Mouse (Mus musculus): ENCODE data around the gene Tshz2. TPM values are rescaled to one million over a fixed set of nuclear protein-coding genes. Genes with fewer than 3 reads are reported as not detected.

Gene Tshz2
- polyA plus RNA-seq, 1 experiment, result not detected

DNA sequence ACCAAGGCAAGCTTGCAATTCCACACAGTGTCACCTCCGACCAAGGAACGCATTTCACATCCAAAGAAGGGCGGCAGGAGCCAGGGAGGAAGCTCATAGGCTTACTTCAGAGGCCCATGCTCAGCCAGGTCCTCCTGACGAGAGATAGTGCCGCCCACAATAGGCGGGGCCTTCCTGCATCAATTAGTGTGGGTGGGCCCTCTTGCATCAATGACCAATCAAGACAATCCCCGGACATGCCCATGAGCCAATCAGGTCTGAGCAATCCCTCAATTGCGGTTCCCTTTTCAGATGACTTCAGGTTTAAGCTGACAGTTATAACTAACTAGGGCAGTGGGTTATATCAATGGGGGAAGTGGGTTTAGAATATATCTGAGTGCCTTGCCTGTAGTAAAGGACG is 120.6 kb downstream of the Tshz2 start:
- Histone ChIP-seq H3K79me3 (ENCODE audit: low read depth) (no peaks in the 10 kb centered on the region), H3K79me2 (ENCODE audit: control insufficient read depth, insufficient read depth) (no peaks in the 10 kb centered on the region), H3K27me3 (ENCODE audit: control insufficient read depth, insufficient read depth, insufficient read length) (no peaks in the 10 kb centered on the region), H3ac (ENCODE audit: control insufficient read depth, insufficient read length, low read depth) (no peak overlapping the region), H3K36me3 (ENCODE audit: control insufficient read depth, insufficient read depth) (no peaks in the 10 kb centered on the region), H3K4me3 (ENCODE audit: insufficient read depth, poor library complexity, severe bottlenecking) (no peak overlapping the region)
- TF ChIP-seq MAX (IDR thresholded peaks at IDR 0.05) (no peak), CTCF (IDR thresholded peaks at IDR 0.05; ENCODE audit: control insufficient read depth, insufficient read depth, insufficient read length) (no peak), FOSL1 (IDR thresholded peaks at IDR 0.05; ENCODE audit: insufficient read depth, low read length, poor library complexity, severe bottlenecking) (no peak), USF1 (IDR thresholded peaks at IDR 0.05; ENCODE audit: low read depth) (no peak), MYOG (IDR thresholded peaks at IDR 0.05; ENCODE audit: control insufficient read depth, extremely low read depth, insufficient read length) (no peak)

DNA sequence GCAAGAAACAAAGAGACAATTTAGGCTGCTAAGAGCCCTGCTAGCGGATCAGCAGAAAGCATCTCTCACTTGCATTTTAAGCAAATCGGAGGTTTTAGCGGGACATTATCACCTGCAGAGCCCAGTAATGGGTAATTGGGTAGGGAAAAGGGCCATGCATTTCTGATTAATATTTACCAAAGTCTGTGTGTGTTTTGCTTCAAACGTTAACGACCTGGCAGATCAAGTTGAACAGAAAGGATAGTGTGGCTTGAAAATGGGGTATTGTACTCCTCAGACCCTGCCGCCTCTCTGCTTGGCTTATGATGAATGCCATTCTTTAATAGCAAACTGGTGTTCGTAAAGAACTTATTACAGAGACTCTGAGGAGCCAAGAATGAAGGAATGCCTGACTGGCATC is 122.3 kb downstream of the Tshz2 start:
- TF ChIP-seq MAX (IDR thresholded peaks at IDR 0.05) (no peak), MYOD1 (IDR thresholded peaks at IDR 0.05; ENCODE audit: control insufficient read depth, insufficient read length, low read depth) (no peak), CTCF (IDR thresholded peaks at IDR 0.05; ENCODE audit: control insufficient read depth, insufficient read depth, insufficient read length) (no peak), FOSL1 (IDR thresholded peaks at IDR 0.05; ENCODE audit: insufficient read depth, low read length, poor library complexity, severe bottlenecking) (no peak), MYOG (IDR thresholded peaks at IDR 0.05; ENCODE audit: control insufficient read depth, extremely low read depth, insufficient read length) (no peak), CEBPB (IDR thresholded peaks at IDR 0.05; ENCODE audit: low read depth) (no peak), USF1 (IDR thresholded peaks at IDR 0.05; ENCODE audit: low read depth) (no peak)
- no peaks in the 10 kb centered on the region for H3K27me3 ChIP-seq (ENCODE audit: control insufficient read depth, insufficient read depth, insufficient read length)
- H3K4me3 ChIP-seq (ENCODE audit: insufficient read depth, poor library complexity, severe bottlenecking), result no peak overlapping the region
- H3K79me2 ChIP-seq (ENCODE audit: control insufficient read depth, insufficient read depth), result no peaks in the 10 kb centered on the region
- no peak overlapping the region for H3ac ChIP-seq (ENCODE audit: control insufficient read depth, insufficient read length, low read depth)
- H3K79me3 ChIP-seq (ENCODE audit: low read depth), result no peaks in the 10 kb centered on the region
- H3K36me3 ChIP-seq (ENCODE audit: control insufficient read depth, insufficient read depth), result no peaks in the 10 kb centered on the region

DNA sequence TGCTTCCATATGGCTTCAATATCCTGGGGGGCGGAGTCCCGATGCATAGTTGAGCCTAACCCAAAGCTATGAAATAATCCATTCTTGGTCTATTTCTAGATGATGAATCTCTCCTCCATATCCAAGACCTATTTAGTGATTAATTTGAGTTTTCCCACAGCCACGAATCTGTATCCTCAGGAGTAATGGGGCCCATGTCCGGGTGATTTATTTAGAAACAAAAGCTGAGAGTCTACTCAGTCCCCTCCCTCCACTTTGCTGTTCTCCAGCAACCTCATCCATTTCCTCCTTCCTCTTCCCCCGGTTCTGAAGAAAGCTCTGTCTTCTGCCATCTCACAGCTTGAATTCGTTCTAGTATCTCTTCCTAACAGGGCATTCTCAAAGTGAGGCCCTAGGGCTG is 125.3 kb downstream of the Tshz2 start:
- Histone ChIP-seq H3K4me3 (ENCODE audit: insufficient read depth, poor library complexity, severe bottlenecking) (no peak overlapping the region), H3ac (ENCODE audit: control insufficient read depth, insufficient read length, low read depth) (no peak overlapping the region)
- TF ChIP-seq MAX (IDR thresholded peaks at IDR 0.05) (no peak), MYOD1 (IDR thresholded peaks at IDR 0.05; ENCODE audit: control insufficient read depth, insufficient read length, low read depth) (no peak), FOSL1 (IDR thresholded peaks at IDR 0.05; ENCODE audit: insufficient read depth, low read length, poor library complexity, severe bottlenecking) (no peak), CEBPB (IDR thresholded peaks at IDR 0.05; ENCODE audit: low read depth) (no peak), CTCF (IDR thresholded peaks at IDR 0.05; ENCODE audit: control insufficient read depth, insufficient read depth, insufficient read length) (no peak), USF1 (IDR thresholded peaks at IDR 0.05; ENCODE audit: low read depth) (no peak), MYOG (IDR thresholded peaks at IDR 0.05; ENCODE audit: control insufficient read depth, extremely low read depth, insufficient read length) (no peak)

DNA sequence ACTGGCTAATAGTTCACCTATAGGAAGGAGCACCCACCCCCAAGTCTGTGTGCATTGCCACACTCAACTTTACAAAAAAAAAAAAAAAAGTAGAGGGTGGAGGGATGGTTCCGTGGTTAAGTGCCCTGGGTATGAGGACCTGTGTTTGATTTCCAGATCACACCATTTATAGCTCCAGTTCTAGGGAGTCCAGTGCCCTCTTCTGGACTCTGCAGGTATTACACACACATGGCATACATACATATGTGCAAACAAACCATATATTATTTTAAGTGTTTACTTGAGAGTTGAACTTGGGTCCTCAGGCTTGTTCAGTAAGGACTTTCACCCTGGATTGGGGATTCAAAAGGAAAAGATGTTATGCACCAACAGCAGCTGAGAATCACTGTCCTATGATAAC is 127.3 kb downstream of the Tshz2 start:
- no peak for TF ChIP-seq MYOD1 (IDR thresholded peaks at IDR 0.05; ENCODE audit: control insufficient read depth, insufficient read length, low read depth)
- TF ChIP-seq FOSL1 (IDR thresholded peaks at IDR 0.05; ENCODE audit: insufficient read depth, low read length, poor library complexity, severe bottlenecking), result no peak
- TF ChIP-seq CEBPB (IDR thresholded peaks at IDR 0.05; ENCODE audit: low read depth), result no peak
- no peak for TF ChIP-seq USF1 (IDR thresholded peaks at IDR 0.05; ENCODE audit: low read depth)
- no peak for TF ChIP-seq MYOG (IDR thresholded peaks at IDR 0.05; ENCODE audit: control insufficient read depth, extremely low read depth, insufficient read length)
- no peak for TF ChIP-seq MAX (IDR thresholded peaks at IDR 0.05)
- TF ChIP-seq CTCF (IDR thresholded peaks at IDR 0.05; ENCODE audit: control insufficient read depth, insufficient read depth, insufficient read length), result no peak
- H3ac ChIP-seq (ENCODE audit: control insufficient read depth, insufficient read length, low read depth), result no peak overlapping the region

More for the DNA sequence above, 125.3 kb downstream of the Tshz2 start:
- Histone ChIP-seq H3K79me3 (ENCODE audit: low read depth) (no peaks in the 10 kb centered on the region), H3K27me3 (ENCODE audit: control insufficient read depth, insufficient read depth, insufficient read length) (no peaks in the 10 kb centered on the region), H3K36me3 (ENCODE audit: control insufficient read depth, insufficient read depth) (no peaks in the 10 kb centered on the region), H3K79me2 (ENCODE audit: control insufficient read depth, insufficient read depth) (no peaks in the 10 kb centered on the region)

DNA sequence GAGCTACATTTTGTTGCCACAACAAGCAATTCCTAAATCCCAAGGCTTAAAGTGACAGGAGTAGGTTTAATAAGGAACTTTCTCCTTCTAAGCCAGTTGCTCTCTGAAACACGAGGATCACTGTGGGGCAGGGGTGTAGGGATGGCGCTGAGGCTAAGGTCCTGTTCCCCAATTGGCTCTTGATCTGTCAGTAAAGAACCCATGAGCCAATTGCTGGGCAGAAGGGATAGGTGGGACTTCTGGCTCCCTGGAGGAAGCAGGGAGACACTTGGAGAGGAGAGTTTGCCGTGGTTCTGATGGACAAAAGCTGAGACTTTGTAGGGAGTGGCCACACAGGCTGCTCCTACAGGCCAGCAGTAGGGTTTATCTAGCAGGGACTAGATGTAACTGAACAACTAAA is 128.9 kb downstream of the Tshz2 start:
- TF ChIP-seq CTCF (IDR thresholded peaks at IDR 0.05; ENCODE audit: control insufficient read depth, insufficient read depth, insufficient read length) (no peak), USF1 (IDR thresholded peaks at IDR 0.05; ENCODE audit: low read depth) (no peak), MAX (IDR thresholded peaks at IDR 0.05) (no peak), FOSL1 (IDR thresholded peaks at IDR 0.05; ENCODE audit: insufficient read depth, low read length, poor library complexity, severe bottlenecking) (no peak), MYOG (IDR thresholded peaks at IDR 0.05; ENCODE audit: control insufficient read depth, extremely low read depth, insufficient read length) (no peak), CEBPB (IDR thresholded peaks at IDR 0.05; ENCODE audit: low read depth) (no peak), MYOD1 (IDR thresholded peaks at IDR 0.05; ENCODE audit: control insufficient read depth, insufficient read length, low read depth) (no peak)
- no peak overlapping the region for H3K4me3 ChIP-seq (ENCODE audit: insufficient read depth, poor library complexity, severe bottlenecking)
- H3K79me2 ChIP-seq (ENCODE audit: control insufficient read depth, insufficient read depth), result no peaks in the 10 kb centered on the region
- no peaks in the 10 kb centered on the region for H3K36me3 ChIP-seq (ENCODE audit: control insufficient read depth, insufficient read depth)
- H3K79me3 ChIP-seq (ENCODE audit: low read depth), result no peaks in the 10 kb centered on the region
- H3K27me3 ChIP-seq (ENCODE audit: control insufficient read depth, insufficient read depth, insufficient read length), result no peaks in the 10 kb centered on the region
- H3ac ChIP-seq (ENCODE audit: control insufficient read depth, insufficient read length, low read depth), result no peak overlapping the region

More for the DNA sequence above, 127.3 kb downstream of the Tshz2 start:
- Histone ChIP-seq H3K79me3 (ENCODE audit: low read depth) (no peaks in the 10 kb centered on the region), H3K79me2 (ENCODE audit: control insufficient read depth, insufficient read depth) (no peaks in the 10 kb centered on the region), H3K4me3 (ENCODE audit: insufficient read depth, poor library complexity, severe bottlenecking) (no peak overlapping the region), H3K36me3 (ENCODE audit: control insufficient read depth, insufficient read depth) (no peaks in the 10 kb centered on the region), H3K27me3 (ENCODE audit: control insufficient read depth, insufficient read depth, insufficient read length) (no peaks in the 10 kb centered on the region)

DNA sequence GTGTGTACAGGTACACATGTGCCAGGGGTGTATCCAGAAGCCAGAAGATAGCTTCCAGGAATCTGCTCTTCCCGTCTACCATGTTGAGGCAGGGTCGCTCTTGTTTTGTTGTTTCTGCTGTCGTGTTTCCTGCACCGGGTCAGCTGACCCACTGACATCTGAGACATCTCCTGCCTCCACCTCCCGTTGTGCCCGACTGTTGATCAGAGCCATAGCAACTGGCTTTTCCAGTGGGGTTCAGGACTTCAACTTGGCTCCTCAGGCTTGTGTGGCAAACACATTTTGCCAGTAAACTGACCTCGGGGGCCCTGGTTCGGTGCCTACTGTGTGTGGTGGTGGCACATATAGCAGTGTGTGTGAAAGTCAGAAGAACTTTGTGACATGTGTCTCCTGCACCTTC is 129.5 kb downstream of the Tshz2 start:
- TF ChIP-seq CEBPB (IDR thresholded peaks at IDR 0.05; ENCODE audit: low read depth), result no peak
- TF ChIP-seq USF1 (IDR thresholded peaks at IDR 0.05; ENCODE audit: low read depth), result no peak
- no peak for TF ChIP-seq CTCF (IDR thresholded peaks at IDR 0.05; ENCODE audit: control insufficient read depth, insufficient read depth, insufficient read length)
- no peak for TF ChIP-seq MAX (IDR thresholded peaks at IDR 0.05)
- no peak for TF ChIP-seq FOSL1 (IDR thresholded peaks at IDR 0.05; ENCODE audit: insufficient read depth, low read length, poor library complexity, severe bottlenecking)
- no peak for TF ChIP-seq MYOD1 (IDR thresholded peaks at IDR 0.05; ENCODE audit: control insufficient read depth, insufficient read length, low read depth)
- TF ChIP-seq MYOG (IDR thresholded peaks at IDR 0.05; ENCODE audit: control insufficient read depth, extremely low read depth, insufficient read length), result no peak
- no peaks in the 10 kb centered on the region for H3K79me3 ChIP-seq (ENCODE audit: low read depth)
- no peak overlapping the region for H3K4me3 ChIP-seq (ENCODE audit: insufficient read depth, poor library complexity, severe bottlenecking)
- no peaks in the 10 kb centered on the region for H3K79me2 ChIP-seq (ENCODE audit: control insufficient read depth, insufficient read depth)
- no peaks in the 10 kb centered on the region for H3K27me3 ChIP-seq (ENCODE audit: control insufficient read depth, insufficient read depth, insufficient read length)
- H3ac ChIP-seq (ENCODE audit: control insufficient read depth, insufficient read length, low read depth), result no peak overlapping the region
- H3K36me3 ChIP-seq (ENCODE audit: control insufficient read depth, insufficient read depth), result no peaks in the 10 kb centered on the region
